Mouse (Mus musculus): ENCODE results near the gene Acd. TPM values are rescaled to one million over a fixed set of nuclear protein-coding genes. Genes with fewer than 3 reads are reported as not detected.
A peak's percentile ranks its signal among the peaks of the same experiment; 100 is the strongest.

The Acd gene
- polyA plus RNA-seq, 1 experiment from 2014 or later, result 39.2 TPM

DNA sequence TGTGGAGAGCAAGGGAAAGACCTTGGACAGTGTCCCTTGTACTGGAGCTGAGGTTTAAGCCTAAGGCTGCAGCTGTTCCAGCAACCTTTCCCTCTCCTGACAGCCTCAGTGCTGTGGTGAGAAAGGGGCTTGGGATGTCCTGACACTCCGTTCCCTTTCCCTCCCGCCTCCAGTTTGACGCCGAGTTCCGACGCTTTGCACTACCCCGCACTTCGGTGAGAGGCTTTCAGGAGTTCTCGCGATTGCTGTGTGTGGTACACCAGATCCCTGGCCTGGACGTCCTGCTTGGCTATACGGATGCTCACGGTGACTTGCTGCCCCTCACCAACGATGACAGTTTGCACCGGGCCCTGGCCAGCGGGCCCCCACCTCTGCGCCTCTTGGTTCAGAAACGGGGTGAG lies 1.1 kb upstream of the Acd start:
- H3K27me3 ChIP-seq, result no peaks in the 10 kb centered on the region
- CTCF ChIA-PET, result no interaction called here
- ATAC-seq, result peak; percentile 32
- POLR2A ChIA-PET, result no interaction called here
- in situ Hi-C loops (cut with MboI; ENCODE audit: low pct_unique_long_range_greater_than_20kb), result no loop called here
- DNase-seq (ENCODE audit: low read depth, low spot score), result no peak
- no peak for TF ChIP-seq CTCF (IDR thresholded peaks at IDR 0.05)

DNA sequence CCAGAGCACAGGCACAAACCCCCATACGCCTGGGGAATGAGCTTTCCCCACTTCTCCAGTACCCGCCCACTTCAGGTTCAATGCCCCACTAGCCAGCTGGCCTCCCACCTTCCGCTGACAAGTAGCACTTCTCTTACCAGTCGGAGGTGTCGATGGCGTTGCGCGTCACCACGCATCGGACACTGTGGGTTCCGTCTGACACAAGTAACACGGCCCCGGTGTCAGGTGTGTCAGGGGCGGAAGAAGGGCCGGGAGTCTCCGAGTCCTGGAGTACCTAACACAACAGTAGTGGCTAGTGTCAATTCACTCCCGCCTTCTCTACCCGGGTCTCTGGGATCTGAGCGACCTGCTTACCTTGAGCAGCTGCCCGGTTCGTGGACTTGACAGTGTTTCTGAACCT lies 336 bp downstream of the Acd start:
- in situ Hi-C loops (cut with MboI; ENCODE audit: low pct_unique_long_range_greater_than_20kb), result no loop called here
- ATAC-seq, result peak; percentile 58

DNA sequence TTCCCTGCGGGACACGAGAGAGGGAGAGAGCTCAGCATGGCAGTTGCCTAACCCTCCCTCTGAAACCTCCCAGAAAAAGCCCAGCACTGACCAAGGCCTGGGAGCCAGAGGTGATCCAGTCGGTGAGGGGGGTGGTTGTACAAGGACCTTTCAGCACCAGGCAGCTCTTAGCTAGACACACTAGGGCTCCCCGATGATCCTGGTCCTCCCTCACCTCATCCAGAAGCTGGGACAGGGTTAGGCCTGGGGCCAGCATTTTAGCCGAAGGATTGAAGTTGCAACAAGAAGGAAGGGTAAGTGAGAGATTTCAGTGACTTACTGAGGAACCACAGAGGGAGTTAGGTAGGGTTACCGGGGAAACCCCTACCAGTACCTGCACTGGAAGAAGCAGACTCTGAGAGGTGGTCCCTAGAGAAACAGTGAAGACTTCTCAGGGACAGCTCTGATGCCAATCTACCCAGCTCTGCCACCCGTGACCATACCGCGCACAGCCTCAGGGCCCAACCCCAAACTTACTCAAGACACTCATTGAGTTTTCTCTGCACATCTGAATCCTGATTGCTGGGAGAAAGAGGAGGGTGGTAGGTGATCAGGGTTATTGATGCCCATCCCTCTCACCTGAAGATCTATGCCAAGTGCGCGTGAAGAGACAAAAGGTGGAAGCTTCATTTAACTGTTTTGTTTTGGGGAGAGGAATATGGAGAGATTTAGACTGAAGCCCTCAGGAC lies 1.2 kb downstream of the Acd start:
- TF ChIP-seq CTCF (IDR thresholded peaks at IDR 0.05), result no peak
- DNase-seq (ENCODE audit: low read depth, low spot score) (no peak), ATAC-seq (no peak)
- ChIA-PET POLR2A (interaction anchor here (1.3 kb wide), 1 partner anchor 94 kb away, joined by 5 read pairs; no protein-coding TSS in a partner anchor), CTCF (interaction anchor here (1.0 kb wide), 1 partner anchor 31 kb away, joined by 3 read pairs; no protein-coding TSS in a partner anchor)
- in situ Hi-C loops (cut with MboI; ENCODE audit: low pct_unique_long_range_greater_than_20kb), result no loop called here
- H3K27me3 ChIP-seq, result no peaks in the 10 kb centered on the region

More for the DNA sequence above, 336 bp downstream of the Acd start:
- H3K27me3 ChIP-seq, result no peaks in the 10 kb centered on the region
- ChIA-PET CTCF (interaction anchor here (1.0 kb wide), 1 partner anchor 32 kb away, joined by 3 read pairs; no protein-coding TSS in a partner anchor), POLR2A (interaction anchor here (1.3 kb wide), 1 partner anchor 94 kb away, joined by 5 read pairs; no protein-coding TSS in a partner anchor)
- no peak for DNase-seq (ENCODE audit: low read depth, low spot score)
- no peak for TF ChIP-seq CTCF (IDR thresholded peaks at IDR 0.05)

DNA sequence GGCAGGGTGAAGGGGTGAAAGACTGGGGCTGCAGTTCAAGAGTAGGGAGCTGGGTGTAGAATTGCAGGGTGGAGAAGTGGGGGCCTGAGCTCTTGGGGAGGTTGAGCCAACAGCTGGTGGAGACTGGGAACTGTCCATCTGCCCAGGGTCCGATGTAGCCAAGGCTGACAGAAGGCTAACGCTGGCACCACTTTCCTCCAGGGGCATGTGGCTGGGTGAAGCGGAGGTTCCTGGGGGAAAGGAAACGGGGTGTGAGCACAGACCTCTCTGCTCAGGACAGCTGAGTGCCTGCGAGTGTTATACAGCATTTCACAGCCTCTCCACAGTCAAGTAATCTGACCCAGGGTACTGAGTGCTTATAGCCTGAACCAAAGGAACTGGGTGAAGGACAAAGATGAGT lies 2.2 kb downstream of the Acd start:
- ChIA-PET POLR2A (interaction anchor here (0.6 kb wide), 1 partner anchor 76 kb away, joined by 3 read pairs; no protein-coding TSS in a partner anchor), CTCF (no interaction called here)
- no peak for DNase-seq (ENCODE audit: low read depth, low spot score)
- no peak for ATAC-seq
- no peaks in the 10 kb centered on the region for H3K27me3 ChIP-seq
- in situ Hi-C loops (cut with MboI; ENCODE audit: low pct_unique_long_range_greater_than_20kb), result no loop called here
- no peak for TF ChIP-seq CTCF (IDR thresholded peaks at IDR 0.05)

DNA sequence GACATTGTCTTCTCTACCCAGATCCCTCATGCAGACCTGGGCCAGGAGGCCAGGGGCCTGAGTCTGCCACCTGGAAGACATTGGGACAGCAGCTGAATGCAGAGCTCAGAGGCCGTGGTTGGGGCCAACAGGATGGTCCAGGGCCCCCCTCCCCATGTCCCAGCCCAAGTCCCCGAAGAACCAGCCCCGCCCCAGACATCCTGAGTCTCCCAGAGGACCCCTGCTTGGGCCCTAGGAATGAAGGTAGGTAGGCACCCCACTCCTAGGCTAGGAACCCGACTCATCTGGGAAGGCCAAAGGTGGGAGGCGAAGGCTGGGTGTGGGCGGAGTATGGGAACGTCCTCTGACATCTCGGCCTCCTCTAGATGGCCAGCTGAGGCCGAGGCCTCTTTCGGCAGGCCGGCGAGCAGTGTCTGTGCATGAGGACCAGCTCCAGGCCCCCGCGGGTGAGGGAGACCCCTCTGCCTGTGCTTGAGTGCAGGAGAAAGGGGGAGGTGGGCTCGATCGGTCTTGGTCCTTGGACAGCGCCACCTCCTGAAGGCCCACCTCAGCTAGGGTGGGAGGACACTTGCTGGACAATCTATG lies 3.6 kb downstream of the Acd start:
- ChIA-PET POLR2A (no interaction called here), CTCF (no interaction called here)
- DNase-seq (ENCODE audit: low read depth, low spot score) (no peak), ATAC-seq (no peak)
- no peak for TF ChIP-seq CTCF (IDR thresholded peaks at IDR 0.05)
- in situ Hi-C loops (cut with MboI; ENCODE audit: low pct_unique_long_range_greater_than_20kb), result no loop called here
- H3K27me3 ChIP-seq, result no peaks in the 10 kb centered on the region

DNA sequence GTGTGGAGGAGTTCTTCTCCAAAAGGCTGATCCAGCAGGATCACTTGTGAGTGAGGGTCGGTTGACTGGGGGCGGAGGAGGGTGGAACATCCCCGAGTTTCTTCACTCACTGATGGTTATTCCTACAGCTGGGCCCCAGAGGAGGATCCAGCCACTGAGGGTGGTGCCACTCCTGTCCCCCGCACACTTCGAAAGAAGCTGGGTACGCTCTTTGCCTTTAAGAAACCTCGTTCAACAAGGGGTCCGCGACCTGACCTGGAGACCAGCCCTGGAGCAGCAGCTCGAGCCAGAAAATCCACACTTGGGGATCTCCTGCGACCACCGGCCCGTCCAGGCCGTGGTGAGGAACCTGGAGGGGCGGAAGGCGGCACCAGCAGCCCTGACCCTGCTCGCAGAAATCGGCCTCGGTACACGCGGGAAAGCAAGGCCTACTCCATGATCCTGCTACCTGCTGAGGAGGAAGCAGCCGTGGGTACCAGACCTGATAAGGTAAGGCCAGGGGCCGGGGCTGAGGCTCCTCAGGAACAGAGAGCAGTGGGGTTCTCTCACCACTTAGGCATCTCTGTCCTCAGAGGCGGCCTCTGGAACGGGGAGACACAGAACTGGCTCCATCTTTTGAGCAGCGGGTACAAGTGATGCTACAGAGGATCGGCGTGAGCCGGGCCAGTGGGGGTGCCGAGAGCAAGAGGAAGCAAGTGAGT lies 5.7 kb downstream of the Acd start:
- in situ Hi-C loops (cut with MboI; ENCODE audit: low pct_unique_long_range_greater_than_20kb), result no loop called here
- TF ChIP-seq CTCF (IDR thresholded peaks at IDR 0.05), result no peak
- no peak for ATAC-seq
- no peak for DNase-seq (ENCODE audit: low read depth, low spot score)
- no peaks in the 10 kb centered on the region for H3K27me3 ChIP-seq
- POLR2A ChIA-PET, result no interaction called here
- CTCF ChIA-PET, result no interaction called here

DNA sequence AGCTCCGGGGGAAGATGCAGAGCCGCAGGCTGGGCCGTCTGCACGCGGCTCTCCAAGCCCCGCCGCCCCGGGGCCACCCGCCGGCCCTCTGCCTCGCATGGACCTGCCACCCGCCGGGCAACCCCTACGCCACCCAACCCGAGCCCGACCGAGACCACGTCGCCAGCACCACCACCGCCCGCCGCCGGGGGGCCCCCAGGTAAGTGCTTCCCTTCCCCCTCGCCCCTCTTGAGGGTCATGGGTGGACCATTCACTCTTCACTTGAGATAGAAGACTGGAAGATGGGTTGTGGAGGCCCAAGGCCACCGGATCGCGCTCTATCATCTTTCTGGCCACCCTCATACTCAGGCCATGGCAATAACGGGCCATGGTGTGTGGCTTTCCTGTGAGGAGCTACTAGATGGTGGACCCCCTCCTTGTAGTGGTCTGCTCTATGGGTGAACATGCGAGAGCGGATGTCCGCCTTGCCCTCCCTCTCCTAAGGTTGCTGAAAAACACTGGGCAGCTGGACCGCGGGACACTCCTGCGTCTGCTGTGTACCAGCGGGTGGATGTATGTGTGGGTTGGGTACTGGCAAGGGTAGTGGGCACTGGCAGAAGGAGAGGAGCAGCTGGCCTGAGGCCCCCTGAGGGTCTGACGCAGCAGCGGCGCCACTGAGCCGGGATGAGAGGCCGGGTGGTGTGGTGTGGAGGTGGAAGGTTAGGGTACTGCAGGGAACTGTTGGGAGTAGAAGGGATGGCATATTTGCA lies 6.7 kb downstream of the Acd start:
- no peak for ATAC-seq
- TF ChIP-seq CTCF (IDR thresholded peaks at IDR 0.05), result no peak
- in situ Hi-C loops (cut with MboI; ENCODE audit: low pct_unique_long_range_greater_than_20kb), result no loop called here
- POLR2A ChIA-PET, result interaction anchor here (0.6 kb wide), 1 partner anchor 890 kb away, joined by 3 read pairs; no protein-coding TSS in a partner anchor
- no peak for DNase-seq (ENCODE audit: low read depth, low spot score)
- no peaks in the 10 kb centered on the region for H3K27me3 ChIP-seq
- CTCF ChIA-PET, result interaction anchor here (1.2 kb wide), 1 partner anchor 12 kb away, joined by 3 read pairs; no protein-coding TSS in a partner anchor

DNA sequence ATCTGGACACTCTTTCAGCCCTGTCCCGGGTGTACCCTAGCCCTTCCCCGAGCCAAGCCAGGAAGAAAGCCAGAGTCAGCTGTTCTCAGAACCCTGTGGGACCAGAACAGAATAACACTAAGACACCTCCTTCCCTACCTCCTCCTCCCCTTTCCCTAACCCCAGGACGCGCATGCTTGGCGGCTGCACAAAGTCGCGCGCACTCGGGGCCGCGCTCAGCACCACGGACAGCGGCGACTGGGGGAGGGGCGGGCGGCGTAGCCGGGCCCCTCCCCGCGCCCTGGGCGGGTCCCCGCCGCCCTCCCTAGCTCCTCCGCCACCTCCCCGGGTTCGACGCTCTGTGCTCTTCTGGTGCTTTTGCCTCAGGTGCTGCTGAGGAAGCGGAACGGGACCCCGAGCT lies 7.3 kb downstream of the Acd start:
- H3K27me3 ChIP-seq, result no peaks in the 10 kb centered on the region
- peak; percentile 10 for ATAC-seq
- POLR2A ChIA-PET, result interaction anchor here (0.6 kb wide), 2 partner anchors 11 to 891 kb away, joined by 3 read pairs; no protein-coding TSS in a partner anchor
- DNase-seq (ENCODE audit: low read depth, low spot score), result no peak
- TF ChIP-seq CTCF (IDR thresholded peaks at IDR 0.05), result no peak
- in situ Hi-C loops (cut with MboI; ENCODE audit: low pct_unique_long_range_greater_than_20kb), result no loop called here
- CTCF ChIA-PET, result interaction anchor here (1.2 to 1.7 kb wide), 2 partner anchors 11 to 37 kb away, joined by 3 read pairs; no protein-coding TSS in a partner anchor

DNA sequence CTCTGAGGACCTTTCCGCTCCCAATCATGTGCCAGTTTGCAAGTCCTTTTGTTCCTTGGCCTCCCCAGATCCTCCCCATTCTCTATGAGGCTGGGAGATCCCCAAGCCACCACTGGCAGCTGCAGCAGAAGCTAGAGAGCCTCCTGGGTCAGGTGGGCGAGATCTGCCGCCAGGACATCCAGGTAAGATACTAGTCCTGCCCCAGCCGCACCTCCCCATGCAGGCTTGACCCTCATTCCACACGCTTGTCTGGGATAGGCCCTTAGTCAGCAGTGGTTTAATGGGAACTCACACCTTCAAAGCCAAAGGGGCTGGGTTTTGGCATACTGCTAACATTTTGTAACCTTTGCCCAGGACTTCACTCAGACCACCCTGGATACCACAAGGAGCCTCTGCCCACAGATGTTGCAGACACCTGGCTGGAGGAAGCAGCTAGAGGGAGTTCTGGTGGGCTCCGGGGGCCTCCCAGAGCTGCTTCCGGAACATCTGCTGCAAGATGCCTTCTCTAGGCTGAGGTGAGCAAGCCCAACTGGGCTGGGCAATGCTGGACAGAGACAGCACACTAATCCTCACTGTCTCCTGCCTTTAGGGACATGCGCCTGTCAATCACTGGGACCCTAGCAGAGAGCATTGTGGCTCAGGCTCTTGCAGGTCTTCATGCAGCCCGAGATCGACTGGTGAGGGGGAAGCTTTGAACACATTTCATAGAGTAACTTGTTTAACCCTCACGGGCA lies 8.3 kb downstream of the Acd start:
- ChIA-PET CTCF (interaction anchor here (1.7 kb wide), 1 partner anchor 36 kb away, joined by 3 read pairs; no protein-coding TSS in a partner anchor), POLR2A (no interaction called here)
- no peak for TF ChIP-seq CTCF (IDR thresholded peaks at IDR 0.05)
- DNase-seq (ENCODE audit: low read depth, low spot score), result no peak
- H3K27me3 ChIP-seq, result no peaks in the 10 kb centered on the region
- in situ Hi-C loops (cut with MboI; ENCODE audit: low pct_unique_long_range_greater_than_20kb), result no loop called here
- ATAC-seq, result no peak

DNA sequence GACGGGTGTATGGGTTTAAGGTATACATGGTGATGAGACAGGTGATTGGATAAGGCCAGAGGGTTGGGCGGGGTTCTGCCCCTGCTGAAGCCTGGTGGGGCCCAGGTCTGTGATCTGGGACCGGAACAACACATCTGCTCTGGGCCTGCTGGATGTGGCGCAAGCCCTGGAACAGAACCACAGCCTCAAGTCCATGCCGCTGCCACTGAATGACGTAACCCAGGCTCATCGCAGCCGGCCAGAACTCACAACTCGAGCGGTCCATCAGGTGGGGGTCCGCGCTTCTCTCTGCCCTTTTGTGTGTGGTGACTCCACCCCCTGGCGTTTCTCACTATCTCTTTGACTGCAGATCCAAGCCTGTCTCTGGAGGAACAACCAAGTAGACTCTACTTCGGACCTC lies 9.9 kb downstream of the Acd start:
- ChIA-PET CTCF (no interaction called here), POLR2A (no interaction called here)
- DNase-seq (ENCODE audit: low read depth, low spot score), result no peak
- no peak for ATAC-seq
- in situ Hi-C loops (cut with MboI; ENCODE audit: low pct_unique_long_range_greater_than_20kb), result no loop called here
- H3K27me3 ChIP-seq, result no peaks in the 10 kb centered on the region
- TF ChIP-seq CTCF (IDR thresholded peaks at IDR 0.05), result no peak
